Mouse (Mus musculus): ENCODE measurements at regions not wholly inside any gene's neighbourhood (a gene's known extent, or its start where the extent isn't known, plus 50 kb on each side); places are given as distances from the start of the nearest gene placed in this dataset.

DNA sequence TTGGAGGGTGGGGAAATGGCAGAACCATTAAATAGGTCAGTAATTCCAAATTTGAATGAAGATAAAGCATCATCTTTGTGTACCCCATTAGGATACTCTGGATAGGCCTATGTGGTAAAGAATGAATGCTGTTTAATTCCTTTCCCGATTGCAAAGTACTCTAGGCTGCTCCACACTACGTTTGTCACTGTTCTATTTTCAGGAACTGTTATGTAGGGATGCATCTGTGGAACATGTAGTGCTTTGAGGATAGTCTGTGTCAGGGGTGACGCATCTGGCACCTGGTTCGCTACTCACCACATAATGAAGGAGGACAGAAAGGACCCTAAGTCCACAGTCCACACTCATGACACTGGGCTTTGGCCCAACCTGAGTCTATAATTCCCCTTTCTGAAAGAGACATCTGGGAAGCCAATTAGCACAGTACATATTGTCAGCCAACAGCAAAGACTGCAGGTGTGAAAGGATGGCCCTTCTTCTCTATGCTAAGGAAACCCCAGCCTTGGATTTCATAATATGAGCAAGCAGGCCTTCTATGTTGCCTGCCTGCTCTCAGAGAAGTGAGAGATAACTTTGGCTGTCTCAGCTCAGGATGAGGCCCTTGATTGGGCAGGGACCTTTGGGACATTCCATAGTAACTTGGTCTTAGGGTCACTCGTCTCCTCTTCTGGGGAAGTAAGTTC lies 230.4 kb upstream of the Marcks start:
- no peak for DNase-seq

DNA sequence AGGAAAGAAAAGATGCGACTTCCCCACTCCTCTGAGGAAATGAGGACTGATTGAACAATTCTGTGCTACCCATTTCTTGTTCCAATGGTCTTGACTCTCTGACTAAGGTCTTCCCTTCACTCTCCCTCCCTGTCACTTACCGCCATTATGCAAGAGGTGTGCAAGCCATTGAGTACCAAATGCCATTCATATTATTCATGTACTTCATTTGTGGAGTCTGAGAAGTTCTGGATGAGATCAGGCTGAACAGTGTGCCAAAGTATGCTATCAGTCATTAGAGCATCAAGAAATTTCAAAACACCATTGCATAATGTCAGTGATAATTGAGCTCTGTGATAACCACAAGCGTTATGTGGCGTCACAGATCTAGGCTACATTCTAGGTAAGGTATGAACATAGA lies 229.1 kb upstream of the Marcks start:
- DNase-seq, result no peak

DNA sequence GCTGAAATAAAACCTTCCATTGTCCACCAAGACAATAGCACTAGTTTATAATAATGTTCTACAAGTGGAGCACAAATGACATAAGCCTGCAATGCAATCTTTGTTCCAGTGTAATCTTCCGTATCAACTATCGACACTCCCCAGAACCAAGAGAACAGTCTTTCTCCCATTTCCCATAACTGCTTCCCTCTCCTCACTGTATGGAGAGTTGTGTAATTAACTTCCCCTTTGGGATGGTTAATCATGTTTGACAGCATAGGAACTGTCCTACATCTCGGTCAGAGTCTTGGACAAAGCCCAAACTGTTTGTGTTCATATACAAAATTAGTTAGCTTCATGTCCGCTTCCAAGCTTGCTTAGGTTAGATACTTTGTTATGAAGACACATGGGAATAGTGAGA lies 225.8 kb upstream of the Marcks start:
- no peak for DNase-seq

DNA sequence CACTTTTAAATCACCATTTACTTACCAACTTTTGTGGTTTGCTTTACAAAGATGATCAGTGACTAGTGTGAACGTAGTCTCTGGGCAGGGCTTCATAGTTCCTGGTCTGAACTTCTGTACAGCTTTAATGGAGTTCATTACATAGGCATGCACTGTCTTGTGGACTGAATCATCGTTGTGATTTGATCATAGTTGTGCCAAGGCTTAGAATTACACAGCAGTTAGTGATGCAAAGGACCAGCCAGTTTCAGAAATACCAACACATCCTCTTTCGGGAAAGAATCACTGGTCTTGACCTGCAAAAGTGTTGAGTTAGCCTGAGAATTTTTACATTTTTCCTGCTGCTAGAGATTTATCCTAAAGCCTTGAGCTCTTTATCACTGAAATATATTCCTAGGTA lies 222.3 kb upstream of the Marcks start:
- DNase-seq, result no peak

DNA sequence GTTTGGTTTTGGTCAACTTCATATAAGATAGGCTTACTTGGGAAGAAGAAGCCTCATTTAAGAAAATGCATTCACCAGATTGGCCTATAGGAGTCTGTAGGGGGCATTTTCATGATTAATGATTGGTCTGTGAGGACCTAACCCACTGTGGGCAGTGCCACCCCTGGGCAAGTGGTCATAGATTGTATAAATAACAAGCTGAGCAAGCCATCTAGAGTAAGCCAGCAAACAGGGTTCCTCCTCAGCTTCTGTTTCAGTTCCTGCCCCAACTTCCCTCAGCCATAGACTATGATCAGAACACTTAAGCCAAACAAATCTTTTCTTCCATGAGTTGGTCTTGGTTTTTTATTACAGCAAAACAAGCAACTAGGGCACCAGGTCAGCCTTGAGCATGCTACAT lies 220.2 kb upstream of the Marcks start:
- peak; percentile 60 for DNase-seq

GRCm38 (mm10) chr10:37358334-37358733 lies 219.6 kb upstream of the Marcks start:
- DNase-seq, result no peak

GRCm38 (mm10) chr10:37357304-37358060 lies 218.8 kb upstream of the Marcks start:
- peak; percentile 76 for DNase-seq

- DNase-seq, result no peak
Observed at GRCm38 (mm10) chr10:37349261-37349660, 210.5 kb upstream of the Marcks start.

- no peak for DNase-seq
Observed at GRCm38 (mm10) chr10:37348416-37348815, 209.7 kb upstream of the Marcks start.

DNA sequence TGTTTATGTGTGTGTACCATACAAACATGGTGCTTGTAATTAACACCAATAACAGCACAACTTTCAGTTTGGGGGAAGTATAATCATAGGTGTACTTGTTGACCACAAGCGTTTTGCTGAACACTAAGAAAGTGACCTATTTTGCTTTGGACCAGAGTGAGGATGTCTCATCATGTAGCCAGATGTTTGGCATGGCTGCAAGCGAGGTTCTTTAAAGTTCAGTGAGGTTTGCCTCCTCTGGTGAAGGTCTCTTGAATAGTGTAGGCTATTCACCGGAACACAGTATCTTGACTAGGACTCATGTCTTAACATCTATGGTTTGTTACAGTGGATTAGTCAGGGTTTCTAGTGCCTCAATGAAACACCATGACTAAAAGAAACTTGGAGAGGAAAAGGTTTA lies 208.9 kb upstream of the Marcks start:
- no peak for DNase-seq

GRCm38 (mm10) chr10:37342675-37343074 lies 204.0 kb upstream of the Marcks start:
- DNase-seq, result peak; percentile 48

GRCm38 (mm10) chr10:37339658-37340057 lies 200.9 kb upstream of the Marcks start:
- DNase-seq, result no peak

DNA sequence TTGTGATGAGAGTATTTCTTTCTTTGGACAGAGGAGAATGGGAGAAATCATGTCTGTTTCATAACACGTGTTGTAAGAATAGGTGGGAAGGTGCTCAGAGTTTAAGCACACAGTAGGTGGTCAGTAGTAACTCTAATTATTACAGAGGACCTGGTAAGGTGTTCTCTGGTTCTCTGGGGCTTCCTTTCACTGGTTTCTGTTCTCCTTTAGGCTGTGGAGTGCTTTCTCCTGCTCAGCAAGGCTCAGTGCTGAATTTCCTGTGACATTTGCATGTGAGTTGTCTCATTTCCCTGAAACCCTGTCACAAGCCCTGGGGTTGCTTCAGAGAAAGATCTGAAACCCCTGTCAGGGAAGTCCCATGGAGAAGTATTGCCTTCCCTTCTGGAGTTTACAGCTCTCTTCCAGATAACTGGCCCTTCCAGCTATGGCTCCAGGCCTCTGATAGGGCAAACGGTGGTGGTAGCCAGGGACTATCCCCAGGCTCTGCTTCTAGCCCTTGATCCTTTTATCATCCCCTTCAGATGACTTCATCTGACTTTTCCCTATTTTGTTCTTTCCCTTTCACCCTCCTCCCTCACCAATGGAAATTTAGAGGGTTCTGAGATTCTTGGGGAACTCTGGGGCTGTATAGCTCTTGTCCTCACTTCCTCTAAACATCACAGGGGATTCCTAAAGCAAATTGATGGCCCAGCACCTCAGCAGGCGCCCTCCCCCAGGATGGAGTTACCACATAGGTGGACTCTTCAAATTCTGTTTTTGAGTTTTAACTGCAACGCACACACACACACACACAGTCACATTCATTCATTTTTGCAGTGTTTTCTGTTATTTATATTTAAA lies 199.6 kb upstream of the Marcks start:
- DNase-seq, result peak; percentile 65

DNA sequence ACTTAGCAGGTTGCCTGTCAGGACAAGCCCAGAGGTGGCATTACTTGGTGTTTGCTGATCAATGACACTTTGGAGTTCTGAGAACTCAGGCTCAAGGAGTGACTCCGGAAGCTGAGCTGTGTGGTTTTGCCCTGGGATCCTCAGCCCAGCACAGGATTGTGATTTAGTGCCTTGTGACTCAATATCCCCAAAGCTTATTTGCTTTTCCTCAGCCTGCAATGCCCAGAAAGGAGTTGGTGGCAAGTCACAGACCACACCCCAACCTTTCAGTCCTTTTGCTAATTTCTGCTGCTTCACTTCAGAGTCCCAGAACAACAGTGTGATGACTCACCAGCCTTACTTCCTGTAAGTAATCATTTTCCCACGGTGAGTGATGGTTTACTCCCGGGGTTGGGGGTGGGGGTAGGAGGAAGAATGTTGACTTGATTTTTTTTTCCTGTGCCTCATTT lies 198.5 kb upstream of the Marcks start:
- DNase-seq, result no peak

- DNase-seq, result no peak
Observed at GRCm38 (mm10) chr10:37335148-37335547, 196.4 kb upstream of the Marcks start.

DNA sequence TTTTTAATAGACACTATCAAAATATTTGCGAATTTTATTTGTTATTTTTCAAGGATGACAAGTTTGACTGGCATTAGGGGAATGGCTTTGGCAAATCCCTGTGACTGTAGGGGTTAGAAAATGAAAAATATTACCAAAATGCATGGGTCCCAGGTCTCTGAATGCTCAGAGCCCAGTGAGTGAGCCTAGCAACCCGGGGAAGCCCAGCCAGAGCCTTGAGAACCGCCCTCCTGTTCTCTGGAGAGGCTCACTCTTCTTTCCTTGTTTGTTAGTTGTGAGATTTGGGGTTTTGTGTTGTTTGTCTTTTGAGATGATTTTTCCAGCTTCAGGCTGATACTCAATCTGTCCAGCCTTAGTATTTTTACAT lies 187.4 kb upstream of the Marcks start:
- DNase-seq, result no peak

- no peak for DNase-seq
Observed at GRCm38 (mm10) chr10:37325514-37326167, 186.9 kb upstream of the Marcks start.

DNA sequence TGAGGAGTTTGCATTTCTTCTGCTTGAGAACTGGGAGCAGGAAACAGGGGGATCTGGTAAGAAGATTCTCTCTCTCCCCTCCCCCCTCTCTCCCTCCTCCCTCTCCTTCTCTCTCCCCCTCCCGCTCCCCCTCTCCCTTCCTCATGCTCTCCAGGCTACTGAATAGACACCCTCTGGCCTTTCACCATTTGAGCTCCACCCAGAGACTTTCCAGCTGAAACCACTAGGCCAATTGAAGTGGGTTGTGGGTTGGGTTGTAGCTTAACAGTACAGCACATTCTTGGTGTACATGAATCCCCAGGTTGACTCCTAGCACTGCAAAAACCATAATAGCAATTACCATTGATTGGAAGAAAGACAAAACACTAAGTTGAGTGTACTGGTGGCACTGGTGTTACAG lies 185.0 kb upstream of the Marcks start:
- DNase-seq, result no peak

- DNase-seq, result no peak
Observed at GRCm38 (mm10) chr10:37322809-37323208, 184.1 kb upstream of the Marcks start.

- DNase-seq, result no peak
Observed at GRCm38 (mm10) chr10:37322310-37322709, 183.6 kb upstream of the Marcks start.

DNA sequence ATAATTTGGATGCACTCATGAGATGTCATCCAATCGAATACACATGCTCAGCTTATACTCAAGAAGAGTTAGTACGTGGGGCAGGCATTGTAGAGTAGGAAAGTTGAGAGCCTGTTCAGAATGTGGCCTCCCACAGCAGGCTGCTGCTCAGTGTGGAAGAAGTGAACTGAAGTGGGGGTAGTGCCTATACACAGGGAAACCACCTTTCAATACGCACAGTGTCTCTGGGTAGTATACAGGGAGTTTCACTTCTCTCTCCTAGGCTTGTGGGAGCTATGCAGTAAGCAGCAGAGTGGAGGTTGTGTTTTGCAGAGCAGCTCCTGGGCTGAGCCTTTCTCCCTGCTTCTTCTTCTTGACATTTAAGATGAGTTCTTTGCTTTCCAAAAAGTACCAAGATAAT lies 182.5 kb upstream of the Marcks start:
- DNase-seq, result peak; percentile 33

DNA sequence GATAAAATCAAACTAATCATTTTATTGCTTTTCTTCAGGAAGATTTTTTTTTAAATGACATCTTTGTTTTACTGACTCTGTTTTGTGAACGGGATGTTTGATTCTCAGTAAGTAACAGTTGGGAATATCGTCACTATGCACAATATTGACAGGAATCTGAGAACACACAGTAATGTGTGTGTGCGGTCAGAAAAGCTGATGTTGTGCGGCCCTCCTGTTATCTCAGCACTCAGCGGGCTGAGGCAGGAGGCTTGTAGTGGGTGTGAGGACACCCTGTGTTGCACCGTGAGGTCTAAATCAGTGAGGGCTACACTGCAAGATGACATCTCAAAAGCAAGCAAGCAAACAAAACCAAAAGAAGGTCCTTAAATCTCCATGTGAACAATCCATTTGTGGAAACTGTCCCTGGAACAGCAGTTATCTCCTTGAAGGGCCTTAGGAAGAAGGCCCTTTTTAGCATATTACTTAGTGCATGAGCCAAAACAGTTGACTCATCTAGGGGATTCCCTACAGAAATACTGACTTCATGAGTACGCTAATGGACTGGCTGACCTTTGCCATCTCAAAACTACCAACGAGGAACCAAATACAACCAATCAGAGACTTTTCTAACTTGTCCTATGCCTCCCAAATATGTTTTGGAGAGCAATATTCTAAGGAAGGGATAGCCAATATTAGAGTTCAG lies 181.2 kb upstream of the Marcks start:
- no peak for DNase-seq

- no peak for DNase-seq
Observed at GRCm38 (mm10) chr10:37316701-37317100, 178.0 kb upstream of the Marcks start.

All from layer of hippocampus, adult 9-11 months (tissue).